Mouse (Mus musculus): Measurements from ENCODE around the gene Tiam2.

DNA sequence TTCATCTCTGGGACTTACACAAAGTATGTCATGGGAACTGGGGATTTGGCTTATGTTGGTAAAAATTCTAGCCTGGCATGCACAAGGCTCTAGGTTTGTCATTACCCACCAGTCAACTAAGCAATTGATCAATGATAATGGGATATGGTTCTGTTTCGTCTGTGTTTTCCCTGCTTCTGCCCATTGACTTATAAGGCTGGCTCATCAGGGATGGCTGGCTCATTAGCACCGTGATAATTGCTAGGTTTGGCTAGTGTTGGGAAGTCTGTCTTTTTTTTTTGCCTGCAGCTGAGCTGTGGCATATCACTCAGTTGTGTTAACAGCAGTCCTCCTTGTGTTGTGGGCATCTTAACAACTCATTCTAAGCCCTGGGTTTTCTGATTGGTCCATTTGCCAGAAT, 36.8 kb downstream of the Tiam2 start:
- TF ChIP-seq CTCF (IDR thresholded peaks at IDR 0.05; ENCODE audit: control insufficient read depth, insufficient read depth, low read length) (no peak), POLR2A (IDR thresholded peaks at IDR 0.05; ENCODE audit: borderline replicate concordance, control insufficient read depth, low read depth, low read length) (no peak)

All from bone marrow, adult 2 months (tissue).